Mouse (Mus musculus): ENCODE measurements around the gene Hebp1. TPM values are rescaled to one million over a fixed set of nuclear protein-coding genes. Genes with fewer than 3 reads are reported as not detected.

Gene Hebp1
- polyA plus RNA-seq, 1 experiment from 2014 or later = 2.9 TPM

GRCm38 (mm10) chr6:135203737-135204136, 5.9 kb upstream of the Hebp1 start:
- H3K9ac ChIP-seq (ENCODE audit: low read length) = no peak overlapping the region
- no peaks in the 10 kb centered on the region; the same call in 1 of the 2 replicates for H3K4me1 ChIP-seq (ENCODE audit: control insufficient read depth, insufficient read depth, low read length)
- ATAC-seq (ENCODE audit: low FRiP score) (no peak), DNase-seq (ENCODE audit: low spot score, missing footprints) (no peak)
- no peaks in the 10 kb centered on the region; the same call in 1 of the 2 replicates for H3K9me3 ChIP-seq (ENCODE audit: control insufficient read depth, low read length)
- no peaks in the 10 kb centered on the region for H3K36me3 ChIP-seq (ENCODE audit: control insufficient read depth, insufficient read depth, low read length)
- H3K27me3 ChIP-seq (ENCODE audit: control insufficient read depth, insufficient read depth, low read length) = no peaks in the 10 kb centered on the region
- WGBS = 65% methylated on average over 6 of the region's 6 CpGs
- H3K27ac ChIP-seq (ENCODE audit: low read depth, low read length) = no peak overlapping the region
- H3K4me2 ChIP-seq = no peak overlapping the region
- H3K4me3 ChIP-seq (ENCODE audit: low read depth, low read length) = no peak overlapping the region

GRCm38 (mm10) chr6:135202668-135203067, 4.8 kb upstream of the Hebp1 start:
- WGBS = 92% methylated on average over 6 of the region's 6 CpGs
- H3K4me3 ChIP-seq (ENCODE audit: low read depth, low read length) = no peak overlapping the region
- no peak for ATAC-seq (ENCODE audit: low FRiP score)

GRCm38 (mm10) chr6:135200122-135200957, 2.5 kb upstream of the Hebp1 start:
- no peaks in the 10 kb centered on the region; the same call in 1 of the 2 replicates for H3K9me3 ChIP-seq (ENCODE audit: control insufficient read depth, low read length)
- H3K36me3 ChIP-seq (ENCODE audit: control insufficient read depth, insufficient read depth, low read length) = no peaks in the 10 kb centered on the region
- no peak overlapping the region for H3K27ac ChIP-seq (ENCODE audit: low read depth, low read length)
- ATAC-seq (ENCODE audit: low FRiP score) = no peak
- no peak overlapping the region for H3K4me2 ChIP-seq
- DNase-seq (ENCODE audit: low spot score, missing footprints) = no peak
- peaks cover 2% of the 10 kb centered on the region; the same call in 1 of the 2 replicates for H3K4me1 ChIP-seq (ENCODE audit: control insufficient read depth, insufficient read depth, low read length)
- H3K27me3 ChIP-seq (ENCODE audit: control insufficient read depth, insufficient read depth, low read length) = no peaks in the 10 kb centered on the region; the same call in 1 of the 2 replicates
- 94% methylated on average over 16 of the region's 16 CpGs for WGBS
- no peak overlapping the region for H3K4me3 ChIP-seq (ENCODE audit: low read depth, low read length)
- no peak overlapping the region for H3K9ac ChIP-seq (ENCODE audit: low read length)

More at GRCm38 (mm10) chr6:135202668-135203067, 4.8 kb upstream of the Hebp1 start:
- no peaks in the 10 kb centered on the region for H3K36me3 ChIP-seq (ENCODE audit: control insufficient read depth, insufficient read depth, low read length)
- H3K9ac ChIP-seq (ENCODE audit: low read length) = no peak overlapping the region
- DNase-seq (ENCODE audit: low spot score, missing footprints) = no peak
- peaks cover 2% of the 10 kb centered on the region; the same call in 1 of the 2 replicates for H3K4me1 ChIP-seq (ENCODE audit: control insufficient read depth, insufficient read depth, low read length)
- no peak overlapping the region for H3K4me2 ChIP-seq
- no peak overlapping the region for H3K27ac ChIP-seq (ENCODE audit: low read depth, low read length)
- H3K27me3 ChIP-seq (ENCODE audit: control insufficient read depth, insufficient read depth, low read length) = no peaks in the 10 kb centered on the region
- no peaks in the 10 kb centered on the region; the same call in 1 of the 2 replicates for H3K9me3 ChIP-seq (ENCODE audit: control insufficient read depth, low read length)

GRCm38 (mm10) chr6:135198726-135199125, 904 bp upstream of the Hebp1 start:
- peak overlapping the region; percentile 87; the same call in 1 of the 2 replicates for H3K9ac ChIP-seq (ENCODE audit: low read length)
- WGBS = 47% methylated on average over 6 of the region's 6 CpGs

GRCm38 (mm10) chr6:135197446-135197845, 376 bp downstream of the Hebp1 start:
- H3K4me2 ChIP-seq = peak overlapping the region; percentile 85
- no peaks in the 10 kb centered on the region; the same call in 1 of the 2 replicates for H3K27me3 ChIP-seq (ENCODE audit: control insufficient read depth, insufficient read depth, low read length)
- WGBS = 21% methylated on average over 7 of the region's 7 CpGs
- H3K4me1 ChIP-seq (ENCODE audit: control insufficient read depth, insufficient read depth, low read length) = peaks cover 6% of the 10 kb centered on the region; the same call in 1 of the 2 replicates
- ATAC-seq (ENCODE audit: low FRiP score) = no peak
- DNase-seq (ENCODE audit: low spot score, missing footprints) = no peak
- peak overlapping the region; percentile 71 for H3K4me3 ChIP-seq (ENCODE audit: low read depth, low read length)
- H3K9ac ChIP-seq (ENCODE audit: low read length) = peak overlapping the region; percentile 87
- no peaks in the 10 kb centered on the region for H3K9me3 ChIP-seq (ENCODE audit: control insufficient read depth, low read length)
- H3K27ac ChIP-seq (ENCODE audit: low read depth, low read length) = no peak overlapping the region
- no peaks in the 10 kb centered on the region for H3K36me3 ChIP-seq (ENCODE audit: control insufficient read depth, insufficient read depth, low read length)

More at GRCm38 (mm10) chr6:135198726-135199125, 904 bp upstream of the Hebp1 start:
- H3K27me3 ChIP-seq (ENCODE audit: control insufficient read depth, insufficient read depth, low read length) = no peaks in the 10 kb centered on the region; the same call in 1 of the 2 replicates
- DNase-seq (ENCODE audit: low spot score, missing footprints) (no peak), ATAC-seq (ENCODE audit: low FRiP score) (no peak)
- H3K27ac ChIP-seq (ENCODE audit: low read depth, low read length) = no peak overlapping the region
- peak overlapping the region; percentile 85 for H3K4me2 ChIP-seq
- peaks cover 2% of the 10 kb centered on the region; the same call in 1 of the 2 replicates for H3K4me1 ChIP-seq (ENCODE audit: control insufficient read depth, insufficient read depth, low read length)
- no peaks in the 10 kb centered on the region; the same call in 1 of the 2 replicates for H3K9me3 ChIP-seq (ENCODE audit: control insufficient read depth, low read length)
- peak overlapping the region; percentile 71 for H3K4me3 ChIP-seq (ENCODE audit: low read depth, low read length)
- no peaks in the 10 kb centered on the region for H3K36me3 ChIP-seq (ENCODE audit: control insufficient read depth, insufficient read depth, low read length)

GRCm38 (mm10) chr6:135196707-135197106, 1.1 kb downstream of the Hebp1 start:
- no peaks in the 10 kb centered on the region for H3K9me3 ChIP-seq (ENCODE audit: control insufficient read depth, low read length)
- H3K27ac ChIP-seq (ENCODE audit: low read depth, low read length) = no peak overlapping the region; the same call in 1 of the 2 replicates
- ATAC-seq (ENCODE audit: low FRiP score) (no peak), DNase-seq (ENCODE audit: low spot score, missing footprints) (no peak)
- no peak overlapping the region for H3K9ac ChIP-seq (ENCODE audit: low read length)
- H3K4me1 ChIP-seq (ENCODE audit: control insufficient read depth, insufficient read depth, low read length) = peaks cover 6% of the 10 kb centered on the region; the same call in 1 of the 2 replicates
- WGBS = 85% methylated on average over 8 of the region's 8 CpGs
- H3K4me2 ChIP-seq = no peak overlapping the region
- H3K27me3 ChIP-seq (ENCODE audit: control insufficient read depth, insufficient read depth, low read length) = no peaks in the 10 kb centered on the region; the same call in 1 of the 2 replicates
- no peak overlapping the region for H3K4me3 ChIP-seq (ENCODE audit: low read depth, low read length)
- no peaks in the 10 kb centered on the region for H3K36me3 ChIP-seq (ENCODE audit: control insufficient read depth, insufficient read depth, low read length)

GRCm38 (mm10) chr6:135194907-135195306, 2.9 kb downstream of the Hebp1 start:
- peaks cover 6% of the 10 kb centered on the region; the same call in 1 of the 2 replicates for H3K4me1 ChIP-seq (ENCODE audit: control insufficient read depth, insufficient read depth, low read length)
- H3K27me3 ChIP-seq (ENCODE audit: control insufficient read depth, insufficient read depth, low read length) = no peaks in the 10 kb centered on the region; the same call in 1 of the 2 replicates
- no peak overlapping the region for H3K4me3 ChIP-seq (ENCODE audit: low read depth, low read length)
- no peaks in the 10 kb centered on the region for H3K9me3 ChIP-seq (ENCODE audit: control insufficient read depth, low read length)
- no peak for ATAC-seq (ENCODE audit: low FRiP score)
- H3K27ac ChIP-seq (ENCODE audit: low read depth, low read length) = no peak overlapping the region
- H3K36me3 ChIP-seq (ENCODE audit: control insufficient read depth, insufficient read depth, low read length) = no peaks in the 10 kb centered on the region
- 78% methylated on average over 4 of the region's 4 CpGs for WGBS
- H3K4me2 ChIP-seq = no peak overlapping the region
- no peak for DNase-seq (ENCODE audit: low spot score, missing footprints)
- no peak overlapping the region for H3K9ac ChIP-seq (ENCODE audit: low read length)

- Histone ChIP-seq H3K4me3 (ENCODE audit: low read depth, low read length) (no peak overlapping the region), H3K27ac (ENCODE audit: low read depth, low read length) (no peak overlapping the region), H3K27me3 (ENCODE audit: control insufficient read depth, insufficient read depth, low read length) (no peaks in the 10 kb centered on the region; the same call in 1 of the 2 replicates), H3K4me2 (no peak overlapping the region), H3K4me1 (ENCODE audit: control insufficient read depth, insufficient read depth, low read length) (peaks cover 6% of the 10 kb centered on the region; the same call in 1 of the 2 replicates), H3K9ac (ENCODE audit: low read length) (no peak overlapping the region), H3K9me3 (ENCODE audit: control insufficient read depth, low read length) (no peaks in the 10 kb centered on the region), H3K36me3 (ENCODE audit: control insufficient read depth, insufficient read depth, low read length) (no peaks in the 10 kb centered on the region)
- ATAC-seq (ENCODE audit: low FRiP score) (no peak), DNase-seq (ENCODE audit: low spot score, missing footprints) (no peak)
- WGBS = 30% methylated on average over 4 of the region's 4 CpGs
Observed at GRCm38 (mm10) chr6:135193733-135194132, 4.1 kb downstream of the Hebp1 start.

- H3K27me3 ChIP-seq (ENCODE audit: control insufficient read depth, insufficient read depth, low read length) = no peaks in the 10 kb centered on the region; the same call in 1 of the 2 replicates
- no peak for ATAC-seq (ENCODE audit: low FRiP score)
Observed at GRCm38 (mm10) chr6:135192993-135193392, 4.8 kb downstream of the Hebp1 start.

More at GRCm38 (mm10) chr6:135192993-135193392, 4.8 kb downstream of the Hebp1 start:
- Histone ChIP-seq H3K27ac (ENCODE audit: low read depth, low read length) (no peak overlapping the region), H3K4me2 (no peak overlapping the region), H3K36me3 (ENCODE audit: control insufficient read depth, insufficient read depth, low read length) (no peaks in the 10 kb centered on the region), H3K9ac (ENCODE audit: low read length) (no peak overlapping the region), H3K9me3 (ENCODE audit: control insufficient read depth, low read length) (no peaks in the 10 kb centered on the region), H3K4me3 (ENCODE audit: low read depth, low read length) (no peak overlapping the region), H3K4me1 (ENCODE audit: control insufficient read depth, insufficient read depth, low read length) (0 out of 2 replicates have a peak, but pooled peaks cover 4% of the 10 kb centered on the region)
- DNase-seq (ENCODE audit: low spot score, missing footprints) = no peak
- WGBS = 71% methylated on average over 8 of the region's 8 CpGs

All from midbrain, embryonic 11.5 days (tissue).